Mouse (Mus musculus) neural tube, embryonic 13.5 days (tissue): ENCODE measurements at regions not wholly inside any gene's neighbourhood (a gene's known extent, or its start where the extent isn't known, plus 50 kb on each side); places are given as distances from the start of the nearest gene placed in this dataset.

Experiments
- ATAC-seq: fragments of 200-750 bp; cut with Nextera tagmentation; 2 replicates; pipeline ENCODE4 v1.8.0; 2017; ENCODE audit warnings: low read depth, mild to moderate bottlenecking, moderate TSS enrichment, moderate library complexity
- H3K27ac ChIP-seq: fragments of 300-500 bp; sonication (generic); replicated peaks from 2 replicates; pipeline ENCODE4 v1.5.1; 2015; ENCODE audit warnings: moderate library complexity, mild to moderate bottlenecking, inconsistent platforms
- H3K27me3 ChIP-seq: fragments of 300-500 bp; sonication (generic); 2 replicates; pipeline ENCODE4 v1.6.1; 2015; ENCODE audit warnings: mild to moderate bottlenecking, inconsistent platforms
- H3K36me3 ChIP-seq: fragments of 300-500 bp; sonication (generic); 2 replicates; pipeline ENCODE4 v1.6.1; 2015; ENCODE audit warnings: mild to moderate bottlenecking, inconsistent platforms
- H3K4me1 ChIP-seq: fragments of 300-500 bp; sonication (generic); replicated peaks from 2 replicates; pipeline ENCODE4 v1.6.1; 2015; ENCODE audit warnings: inconsistent platforms
- H3K4me2 ChIP-seq: fragments of 300-500 bp; sonication (generic); 2 replicates; pipeline ENCODE4 v1.6.1; 2015; ENCODE audit warnings: inconsistent platforms, mild to moderate bottlenecking, moderate library complexity
- H3K4me3 ChIP-seq: fragments of 300-500 bp; sonication (generic); 2 replicates; pipeline ENCODE4 v1.5.1; 2015; ENCODE audit warnings: mild to moderate bottlenecking, inconsistent platforms
- H3K9ac ChIP-seq: fragments of 300-500 bp; sonication (generic); 2 replicates; pipeline ENCODE4 v1.6.1; 2015; ENCODE audit warnings: moderate library complexity, mild to moderate bottlenecking, inconsistent platforms
- H3K9me3 ChIP-seq: fragments of 300-500 bp; sonication (generic); 2 replicates; pipeline ENCODE4 v1.6.1; 2016; ENCODE audit warnings: inconsistent platforms
- WGBS: fragments of 180-500 bp; shearing (Covaris S2); methylation state at CpG from one replicate; pipeline ENCODE4 v1.1.7; 2015; 5-methylcytosine and 5-hydroxymethylcytosine counted together

DNA sequence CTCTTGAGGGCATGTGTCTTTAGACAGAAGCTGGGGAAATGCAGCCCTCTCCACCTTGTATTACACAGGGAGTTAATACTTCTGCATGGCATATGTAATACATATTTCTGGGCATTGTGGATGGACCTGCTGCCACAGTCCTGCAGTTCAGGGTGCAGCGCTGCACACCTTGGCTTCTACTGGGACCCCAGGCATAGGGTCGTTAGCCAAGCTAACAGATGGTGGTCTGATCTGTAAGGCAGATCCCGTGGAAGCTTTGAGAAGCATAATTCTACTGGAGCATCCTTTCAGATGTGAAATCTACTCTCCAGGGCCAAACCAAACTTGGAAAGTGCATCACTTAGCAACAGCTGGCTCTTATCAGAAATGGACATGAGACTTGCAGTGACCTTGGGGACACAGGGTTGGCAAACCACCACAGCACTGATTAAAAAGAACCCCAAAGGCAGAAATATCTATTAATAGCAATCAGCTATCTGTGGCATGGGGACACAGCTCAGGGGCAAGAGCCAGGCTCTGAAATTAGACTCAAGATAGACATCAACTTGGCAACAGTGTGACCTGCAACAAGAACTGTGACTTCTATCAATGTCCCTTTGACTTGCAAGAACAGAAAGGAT lies 155.0 kb downstream of the Drd1 start:
- WGBS = 82% methylated on average over 3 of the region's 3 CpGs

DNA sequence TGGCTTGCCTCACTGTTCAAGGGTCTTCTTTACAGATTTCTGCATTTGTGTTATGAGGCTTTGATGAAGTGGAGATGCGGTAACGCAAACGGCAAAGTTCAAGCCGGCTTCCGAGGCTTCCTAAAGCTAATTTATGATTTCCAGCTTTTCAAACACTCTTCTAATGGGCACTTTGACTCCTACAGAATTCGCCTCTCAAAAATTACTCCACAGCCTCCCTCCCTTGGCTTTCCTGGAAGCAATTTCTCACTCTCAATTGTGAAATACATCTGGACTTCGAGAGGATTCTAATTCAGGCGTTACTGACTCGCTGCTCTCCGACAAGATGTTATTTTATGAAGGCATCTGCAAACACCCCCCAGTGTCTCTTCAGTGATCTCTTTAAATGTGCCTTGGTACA lies 157.2 kb downstream of the Drd1 start:
- ATAC-seq = no peak
- Histone ChIP-seq H3K9me3 (no peaks in the 10 kb centered on the region), H3K4me1 (peaks cover 14% of the 10 kb centered on the region), H3K27ac (0 out of 2 replicates have a peak overlapping the region, but pooled peaks have one; percentile 3), H3K4me3 (no peak overlapping the region), H3K36me3 (no peaks in the 10 kb centered on the region), H3K4me2 (peak overlapping the region; percentile 17), H3K9ac (no peak overlapping the region), H3K27me3 (no peaks in the 10 kb centered on the region)
- 47% methylated on average over 10 of the region's 10 CpGs for WGBS

More for the DNA sequence above, 155.0 kb downstream of the Drd1 start:
- no peaks in the 10 kb centered on the region for H3K9me3 ChIP-seq
- H3K4me2 ChIP-seq = no peak overlapping the region
- no peak overlapping the region for H3K4me3 ChIP-seq
- H3K27ac ChIP-seq = no peak overlapping the region
- no peaks in the 10 kb centered on the region for H3K27me3 ChIP-seq
- no peaks in the 10 kb centered on the region for H3K36me3 ChIP-seq
- H3K9ac ChIP-seq = no peak overlapping the region
- ATAC-seq = no peak
- H3K4me1 ChIP-seq = peaks cover 22% of the 10 kb centered on the region

DNA sequence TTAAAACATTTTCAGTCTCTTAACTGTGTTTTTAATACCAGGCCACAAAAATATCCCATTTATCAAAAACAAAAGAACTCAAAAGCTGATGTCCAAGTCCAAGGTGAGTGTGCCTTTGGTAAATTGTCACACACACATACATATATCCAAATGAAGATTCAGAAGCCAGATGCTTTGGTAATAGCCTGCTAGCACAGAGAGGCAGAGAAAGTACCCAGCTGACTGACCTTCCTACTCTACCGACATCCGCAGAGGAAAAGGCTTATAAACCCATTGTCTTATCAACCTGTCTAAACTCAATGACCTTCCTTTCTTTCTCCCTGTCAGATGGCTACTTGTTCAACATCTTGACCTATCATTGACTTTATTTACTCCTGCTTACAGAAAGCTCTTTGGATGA lies 158.3 kb downstream of the Drd1 start:
- Histone ChIP-seq H3K9me3 (no peaks in the 10 kb centered on the region), H3K27ac (no peak overlapping the region), H3K4me2 (no peak overlapping the region), H3K36me3 (no peaks in the 10 kb centered on the region), H3K27me3 (no peaks in the 10 kb centered on the region), H3K4me3 (no peak overlapping the region), H3K4me1 (peaks cover 14% of the 10 kb centered on the region), H3K9ac (no peak overlapping the region)
- no peak for ATAC-seq
- WGBS = 92% methylated on average over 2 of the region's 2 CpGs

DNA sequence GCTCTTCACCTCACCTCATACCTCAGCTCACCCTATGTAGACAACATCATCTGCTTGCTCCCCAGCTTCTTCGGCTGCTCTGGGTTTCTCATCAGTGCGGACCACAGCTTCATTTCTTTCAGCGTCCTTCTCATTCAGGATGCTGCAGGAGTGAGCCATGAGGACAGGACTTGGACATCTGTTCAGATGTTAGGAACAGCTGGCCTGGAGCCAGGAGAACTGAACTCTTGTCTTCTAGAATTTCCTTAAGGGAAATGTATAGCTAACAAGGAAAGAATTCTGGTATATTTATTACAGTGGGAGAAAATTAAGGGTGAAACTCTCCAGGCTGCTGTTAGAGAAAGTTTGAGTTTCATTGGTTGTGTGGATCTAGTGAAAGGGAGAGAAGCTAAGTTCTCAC lies 167.1 kb downstream of the Drd1 start:
- no peak overlapping the region for H3K27ac ChIP-seq
- no peaks in the 10 kb centered on the region for H3K4me1 ChIP-seq
- no peak for ATAC-seq
- H3K27me3 ChIP-seq = no peaks in the 10 kb centered on the region
- no peak overlapping the region for H3K4me3 ChIP-seq
- no peak overlapping the region for H3K4me2 ChIP-seq
- no peaks in the 10 kb centered on the region for H3K9me3 ChIP-seq
- H3K36me3 ChIP-seq = no peaks in the 10 kb centered on the region
- H3K9ac ChIP-seq = no peak overlapping the region
- WGBS = 97% methylated on average over 3 of the region's 3 CpGs

DNA sequence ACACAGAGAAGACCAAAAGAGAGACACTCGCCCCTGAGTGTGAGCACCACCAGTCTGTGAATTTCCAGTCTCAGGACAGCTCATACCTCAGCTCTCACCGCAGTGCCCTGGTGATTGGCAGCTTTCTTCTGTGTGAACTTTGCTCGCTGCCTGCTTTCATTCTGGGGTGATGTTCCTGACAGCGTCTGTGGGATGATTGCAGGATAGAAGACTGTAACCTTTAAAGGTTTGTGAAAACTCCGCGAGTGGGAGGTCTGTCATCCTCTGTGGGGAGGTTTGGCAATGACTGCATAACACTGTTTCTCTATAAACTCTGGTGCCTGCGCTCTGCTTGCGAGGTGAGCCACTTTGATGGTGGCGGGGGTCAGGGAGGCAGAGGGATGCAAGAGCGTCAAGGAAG lies 169.7 kb downstream of the Drd1 start:
- no peaks in the 10 kb centered on the region for H3K36me3 ChIP-seq
- H3K4me3 ChIP-seq = no peak overlapping the region
- no peaks in the 10 kb centered on the region for H3K27me3 ChIP-seq
- H3K4me2 ChIP-seq = no peak overlapping the region
- H3K27ac ChIP-seq = no peak overlapping the region
- no peaks in the 10 kb centered on the region for H3K9me3 ChIP-seq
- H3K4me1 ChIP-seq = peaks cover 3% of the 10 kb centered on the region
- no peak for ATAC-seq
- H3K9ac ChIP-seq = no peak overlapping the region
- WGBS = 89% methylated on average over 10 of the region's 10 CpGs

DNA sequence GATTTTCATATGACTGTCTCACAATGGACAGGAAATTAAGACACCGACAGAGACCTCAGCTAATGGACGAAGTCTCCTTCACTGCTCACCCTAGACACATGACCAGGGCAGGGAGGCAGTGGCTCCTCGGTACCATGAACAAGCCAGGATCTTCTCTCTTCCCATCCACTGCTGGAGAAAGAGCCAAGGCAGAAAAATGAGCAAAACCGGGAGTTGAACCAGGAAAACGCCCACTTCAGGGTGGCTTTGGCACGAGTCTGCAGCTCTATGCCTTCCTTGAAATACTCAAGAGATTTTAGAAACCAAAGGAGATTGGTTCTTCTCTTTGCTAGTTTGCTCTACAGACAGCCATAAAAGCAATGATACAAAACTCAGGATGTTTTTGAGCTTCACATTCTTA lies 172.3 kb downstream of the Drd1 start:
- Histone ChIP-seq H3K9me3 (no peaks in the 10 kb centered on the region), H3K36me3 (no peaks in the 10 kb centered on the region), H3K4me3 (no peak overlapping the region), H3K27me3 (no peaks in the 10 kb centered on the region), H3K4me2 (no peak overlapping the region), H3K4me1 (peaks cover 10% of the 10 kb centered on the region), H3K9ac (no peak overlapping the region), H3K27ac (no peak overlapping the region)
- WGBS = 86% methylated on average over 6 of the region's 6 CpGs
- no peak for ATAC-seq

DNA sequence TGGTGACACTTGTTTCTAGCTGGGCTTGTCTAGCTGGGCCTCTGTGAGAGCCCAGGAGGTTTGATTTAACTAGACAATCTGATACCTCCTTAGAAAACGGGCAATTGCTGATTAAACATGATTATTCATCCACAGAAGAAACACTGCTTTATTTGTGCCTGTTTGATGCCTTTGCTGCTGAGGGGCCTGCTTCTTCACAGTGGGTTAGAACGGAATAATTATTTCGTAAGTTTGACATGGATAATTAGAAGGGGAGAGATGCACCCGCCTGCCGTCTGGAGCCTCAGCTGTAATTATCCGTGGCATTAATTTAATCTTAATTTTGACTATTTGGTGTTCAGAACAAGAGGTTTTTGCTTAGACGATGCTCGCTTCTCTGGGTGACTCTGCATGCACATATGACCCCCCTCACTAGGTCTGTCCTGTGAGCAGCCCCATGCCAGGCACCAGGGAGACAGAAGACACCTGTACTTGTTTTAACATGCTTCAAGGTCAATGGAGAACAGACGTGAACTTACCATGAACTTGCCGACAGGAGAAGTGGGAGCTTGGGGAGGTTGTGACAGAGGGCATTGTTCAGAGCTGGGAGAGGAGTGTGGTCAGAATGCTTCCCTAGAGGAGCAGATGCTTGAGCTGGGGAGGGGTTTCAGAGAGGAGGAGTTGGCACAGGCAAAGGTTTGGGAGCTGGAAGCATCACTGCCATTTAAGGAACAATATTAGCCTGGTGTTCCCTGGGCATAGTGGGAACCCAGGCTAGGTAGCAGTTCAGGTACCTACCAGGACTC lies 174.8 kb downstream of the Drd1 start:
- WGBS = 53% methylated on average over 10 of the region's 10 CpGs
- no peak overlapping the region for H3K4me2 ChIP-seq
- no peak for ATAC-seq
- H3K27me3 ChIP-seq = no peaks in the 10 kb centered on the region
- H3K9me3 ChIP-seq = no peaks in the 10 kb centered on the region
- H3K36me3 ChIP-seq = no peaks in the 10 kb centered on the region
- H3K4me3 ChIP-seq = no peak overlapping the region
- peaks cover 10% of the 10 kb centered on the region for H3K4me1 ChIP-seq
- H3K27ac ChIP-seq = no peak overlapping the region
- H3K9ac ChIP-seq = no peak overlapping the region

DNA sequence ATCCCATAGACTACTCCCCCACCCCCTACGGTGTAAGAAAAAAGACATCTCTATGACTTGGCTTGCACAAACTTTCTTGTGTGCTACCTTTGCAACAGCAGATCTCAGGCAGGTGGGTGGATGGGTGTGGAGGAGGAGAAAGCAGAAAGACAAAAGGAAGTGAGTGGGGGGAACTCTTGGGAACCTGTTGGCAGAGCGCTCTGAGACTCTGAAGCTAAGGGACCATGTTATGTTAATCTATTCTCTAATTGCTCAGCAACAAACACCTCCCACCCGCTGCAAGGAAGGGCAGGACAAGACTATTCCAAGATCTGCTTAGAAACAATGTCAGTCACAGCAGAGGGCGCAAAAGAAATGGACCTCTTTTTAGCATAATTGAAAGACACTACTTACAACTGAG lies 180.0 kb downstream of the Drd1 start:
- Histone ChIP-seq H3K4me3 (no peak overlapping the region), H3K9ac (no peak overlapping the region), H3K36me3 (no peaks in the 10 kb centered on the region), H3K9me3 (0 out of 2 replicates have a peak, but pooled peaks cover 2% of the 10 kb centered on the region), H3K4me1 (peaks cover 4% of the 10 kb centered on the region; the same call in 1 of the 2 replicates), H3K27ac (no peak overlapping the region), H3K4me2 (no peak overlapping the region), H3K27me3 (no peaks in the 10 kb centered on the region)
- WGBS = 84% methylated on average over 4 of the region's 4 CpGs
- no peak for ATAC-seq

DNA sequence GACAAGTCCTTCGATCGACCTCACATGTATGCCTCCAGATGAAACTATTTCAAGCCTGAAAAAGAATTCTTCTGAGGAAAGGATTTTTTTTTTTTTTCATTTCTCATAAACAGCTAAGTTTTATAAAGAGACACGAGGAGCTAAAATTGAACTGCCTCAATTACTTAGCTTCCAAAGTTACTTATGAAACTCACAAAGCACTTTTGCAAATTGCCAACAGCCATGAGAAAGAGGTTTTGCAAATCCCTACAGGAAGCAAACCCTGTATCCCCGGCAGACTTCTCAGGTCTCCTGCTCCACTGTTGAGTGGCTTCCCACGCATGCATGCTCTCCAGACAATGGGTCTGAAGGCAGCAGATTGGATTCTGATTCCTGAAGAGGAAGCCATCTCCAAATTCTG lies 190.2 kb downstream of the Drd1 start:
- no peak overlapping the region for H3K27ac ChIP-seq
- H3K4me2 ChIP-seq = no peak overlapping the region
- H3K36me3 ChIP-seq = no peaks in the 10 kb centered on the region
- WGBS = 93% methylated on average over 5 of the region's 5 CpGs
- H3K9ac ChIP-seq = no peak overlapping the region
- no peak overlapping the region for H3K4me3 ChIP-seq
- no peaks in the 10 kb centered on the region for H3K27me3 ChIP-seq
- no peak for ATAC-seq
- H3K9me3 ChIP-seq = no peaks in the 10 kb centered on the region
- H3K4me1 ChIP-seq = peaks cover 4% of the 10 kb centered on the region; the same call in 1 of the 2 replicates

DNA sequence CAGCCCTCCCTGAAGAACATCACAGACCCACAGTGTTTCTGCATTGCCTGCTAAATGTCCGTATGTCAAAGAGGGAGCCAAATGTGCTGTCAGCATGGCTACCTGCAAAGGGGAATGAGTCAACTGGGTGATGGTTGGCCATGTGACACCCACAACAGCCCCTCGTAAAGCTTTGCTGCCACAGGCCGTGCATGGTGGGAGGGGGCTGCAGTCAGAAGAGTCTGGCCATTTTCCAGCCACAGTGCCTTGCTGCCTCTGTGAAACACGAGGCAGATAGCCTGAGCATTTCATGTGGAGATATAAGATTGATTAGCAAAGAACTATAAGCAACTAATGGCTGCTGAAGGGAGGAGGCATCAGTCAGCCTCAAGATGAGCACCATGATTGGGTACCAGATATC lies 193.2 kb downstream of the Drd1 start:
- Histone ChIP-seq H3K4me2 (no peak overlapping the region), H3K36me3 (no peaks in the 10 kb centered on the region), H3K27ac (no peak overlapping the region), H3K27me3 (no peaks in the 10 kb centered on the region), H3K9me3 (no peaks in the 10 kb centered on the region), H3K4me1 (peaks cover 4% of the 10 kb centered on the region; the same call in 1 of the 2 replicates), H3K9ac (no peak overlapping the region), H3K4me3 (no peak overlapping the region)
- WGBS = 36% methylated on average over 4 of the region's 4 CpGs
- ATAC-seq = no peak

DNA sequence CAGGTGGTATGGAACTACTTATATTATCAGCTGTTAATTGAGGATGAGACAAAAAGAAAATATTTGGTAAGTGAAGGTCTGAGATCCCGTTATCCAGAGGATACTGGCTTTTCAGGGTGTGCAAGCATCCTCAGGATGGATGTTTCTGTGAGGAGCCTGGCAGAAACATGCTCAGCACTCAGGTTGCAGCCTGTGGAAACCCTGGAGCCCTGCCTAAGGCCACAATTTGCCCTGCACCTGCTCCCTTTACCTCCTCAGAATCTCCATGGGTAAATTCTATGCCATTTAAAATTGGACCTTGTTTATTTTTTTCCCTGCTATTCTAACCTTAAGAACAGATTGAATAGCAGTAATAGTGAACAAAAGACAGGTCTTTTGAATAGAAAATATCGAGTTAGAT lies 201.3 kb downstream of the Drd1 start:
- Histone ChIP-seq H3K4me1 (no peaks in the 10 kb centered on the region), H3K36me3 (no peaks in the 10 kb centered on the region), H3K27me3 (no peaks in the 10 kb centered on the region), H3K27ac (no peak overlapping the region), H3K9me3 (no peaks in the 10 kb centered on the region), H3K9ac (no peak overlapping the region), H3K4me2 (no peak overlapping the region), H3K4me3 (no peak overlapping the region)
- no peak for ATAC-seq
- 62% methylated on average over 2 of the region's 2 CpGs for WGBS

DNA sequence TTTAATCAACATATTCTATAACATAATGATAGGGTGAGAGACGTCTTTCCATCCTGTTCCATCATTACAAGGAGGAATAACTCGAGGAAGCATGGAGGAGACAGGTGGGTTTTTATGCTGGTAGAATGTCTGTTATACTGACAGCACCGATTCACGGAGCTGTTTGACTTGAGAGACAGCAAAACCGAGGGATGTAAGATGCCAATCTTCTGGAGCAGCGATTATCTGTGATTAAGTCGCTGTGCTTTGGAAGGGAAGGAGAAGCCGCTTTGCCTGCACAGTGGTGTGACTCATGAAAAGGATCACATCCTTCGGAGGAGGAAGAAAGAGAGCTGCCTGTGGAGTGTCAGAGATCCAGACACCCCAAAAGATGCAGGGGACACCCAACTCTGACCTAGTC lies 205.4 kb downstream of the Drd1 start:
- H3K4me3 ChIP-seq = no peak overlapping the region
- no peaks in the 10 kb centered on the region for H3K27me3 ChIP-seq
- no peak overlapping the region for H3K4me2 ChIP-seq
- no peaks in the 10 kb centered on the region for H3K4me1 ChIP-seq
- 87% methylated on average over 9 of the region's 9 CpGs for WGBS
- H3K36me3 ChIP-seq = no peaks in the 10 kb centered on the region
- H3K27ac ChIP-seq = no peak overlapping the region
- no peak for ATAC-seq
- H3K9ac ChIP-seq = no peak overlapping the region
- no peaks in the 10 kb centered on the region for H3K9me3 ChIP-seq

DNA sequence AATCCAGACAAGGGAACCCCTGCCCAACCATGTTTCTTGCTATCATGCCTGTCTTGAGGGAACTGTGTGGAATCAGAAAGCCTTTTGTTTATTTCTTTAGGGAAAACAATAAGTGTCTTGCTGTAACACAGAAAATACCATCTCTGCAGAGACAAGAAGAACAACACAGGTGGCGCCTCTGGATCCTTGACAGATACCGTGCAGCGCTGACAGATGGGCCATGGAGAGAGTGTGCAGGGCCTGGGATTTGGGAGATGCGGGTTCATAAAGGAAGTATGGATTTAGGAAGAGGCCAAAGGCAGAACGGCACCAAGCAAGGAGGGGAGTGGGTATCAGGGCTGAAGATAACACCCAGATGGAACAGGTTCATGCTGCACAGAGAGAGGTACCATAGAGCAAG lies 209.3 kb downstream of the Drd1 start:
- no peak for ATAC-seq
- no peaks in the 10 kb centered on the region for H3K9me3 ChIP-seq
- no peak overlapping the region for H3K4me2 ChIP-seq
- H3K4me1 ChIP-seq = no peaks in the 10 kb centered on the region
- H3K27ac ChIP-seq = no peak overlapping the region
- no peak overlapping the region for H3K9ac ChIP-seq
- 91% methylated on average over 5 of the region's 5 CpGs for WGBS
- no peaks in the 10 kb centered on the region for H3K36me3 ChIP-seq
- H3K27me3 ChIP-seq = no peaks in the 10 kb centered on the region
- no peak overlapping the region for H3K4me3 ChIP-seq
